Mouse (Mus musculus): ENCODE data around the gene Adgrd1.

DNA sequence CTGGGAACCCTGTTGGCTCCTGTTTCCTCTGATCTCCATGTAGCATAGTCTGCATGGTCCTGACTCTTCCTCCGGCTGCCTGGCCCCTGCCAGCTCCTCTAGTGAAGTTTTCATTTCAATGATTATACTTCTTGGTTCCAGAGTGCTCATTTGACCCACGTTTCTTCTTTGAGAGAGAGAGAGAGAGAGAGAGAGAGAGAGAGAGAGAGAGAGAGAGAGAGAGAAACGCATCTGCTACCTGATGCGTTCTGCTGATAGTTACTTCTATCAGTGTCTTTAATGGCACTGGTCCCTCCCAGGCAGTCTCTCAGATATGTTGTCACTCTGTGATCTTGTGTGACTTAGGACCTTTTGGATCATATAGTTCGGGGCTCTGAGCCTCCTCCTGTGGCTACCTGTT, 84.9 kb downstream of the Adgrd1 start:
- TF ChIP-seq GATA1 (IDR thresholded peaks at IDR 0.05; ENCODE audit: low read depth, low read length) (no peak), CTCF (IDR thresholded peaks at IDR 0.05 in 2 of 3, conservative IDR thresholded peaks at IDR 0.05 in 1 of 3; ENCODE audit: control insufficient read depth in 1 of 3, insufficient read depth in 1 of 3, low read depth in 2 of 3, low read length in 3 of 3, poor library complexity in 1 of 3, severe bottlenecking in 1 of 3) (no peak), EP300 (IDR thresholded peaks at IDR 0.05; ENCODE audit: low read depth in 1 of 2, low read length in 2 of 2) (no peak; a peak in 1 of 4 replicates), ZC3H11A (IDR thresholded peaks at IDR 0.05; ENCODE audit: low read depth, low read length) (no peak), TAL1 (IDR thresholded peaks at IDR 0.05; ENCODE audit: low read length) (no peak), POLR2A (IDR thresholded peaks at IDR 0.05; ENCODE audit: control insufficient read depth in 1 of 2, insufficient read depth in 1 of 2, low read depth in 1 of 2, low read length in 2 of 2, poor library complexity in 1 of 2) (no peak), ETS1 (IDR thresholded peaks at IDR 0.05; ENCODE audit: low read depth, low read length) (0 out of 2 replicates have a peak, but pooled peaks have one; percentile 23), E2F4 (IDR thresholded peaks at IDR 0.05; ENCODE audit: borderline replicate concordance, low read depth, low read length) (no peak), HCFC1 (IDR thresholded peaks at IDR 0.05; ENCODE audit: low read depth, low read length) (no peak), GABPA (IDR thresholded peaks at IDR 0.05; ENCODE audit: low read depth, low read length) (no peak), CHD2 (IDR thresholded peaks at IDR 0.05; ENCODE audit: low read length) (no peak)

All from MEL (cell line).